Mouse (Mus musculus): ENCODE measurements at regions not wholly inside any gene's neighbourhood (a gene's known extent, or its start where the extent isn't known, plus 50 kb on each side); places are given as distances from the start of the nearest gene placed in this dataset.

- no peak for DNase-seq
Observed at GRCm38 (mm10) chr8:33115271-33116236, 313.0 kb upstream of the 5930422O12Rik start.

GRCm38 (mm10) chr8:33123061-33123587, 305.4 kb upstream of the 5930422O12Rik start:
- DNase-seq = no peak

GRCm38 (mm10) chr8:33126981-33127380, 301.5 kb upstream of the 5930422O12Rik start:
- peak in 1 of 2 experiments; percentile 5 for DNase-seq

GRCm38 (mm10) chr8:33138874-33139273, 289.6 kb upstream of the 5930422O12Rik start:
- DNase-seq = no peak

GRCm38 (mm10) chr8:33139850-33140249, 288.7 kb upstream of the 5930422O12Rik start:
- no peak for DNase-seq

DNA sequence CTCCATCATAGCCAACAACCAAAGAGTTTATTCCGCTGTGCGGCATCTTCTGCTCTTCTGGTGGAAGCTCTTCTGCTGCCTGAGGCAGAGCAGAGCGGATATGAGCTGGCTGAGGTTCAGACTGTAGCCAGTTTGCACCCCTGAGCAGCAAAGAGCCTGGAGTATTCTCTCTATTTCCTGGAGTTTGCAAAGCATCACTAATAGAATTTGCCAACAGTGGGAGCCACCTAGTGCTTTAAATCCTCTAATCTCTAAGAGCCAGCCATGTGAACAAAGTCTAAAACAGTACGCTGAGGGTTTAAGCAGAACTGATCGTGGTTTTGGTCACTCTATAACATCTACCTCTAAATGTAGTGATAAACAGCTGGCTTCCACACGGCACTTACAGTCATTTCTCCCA, 250.9 kb upstream of the 5930422O12Rik start:
- DNase-seq = no peak

DNA sequence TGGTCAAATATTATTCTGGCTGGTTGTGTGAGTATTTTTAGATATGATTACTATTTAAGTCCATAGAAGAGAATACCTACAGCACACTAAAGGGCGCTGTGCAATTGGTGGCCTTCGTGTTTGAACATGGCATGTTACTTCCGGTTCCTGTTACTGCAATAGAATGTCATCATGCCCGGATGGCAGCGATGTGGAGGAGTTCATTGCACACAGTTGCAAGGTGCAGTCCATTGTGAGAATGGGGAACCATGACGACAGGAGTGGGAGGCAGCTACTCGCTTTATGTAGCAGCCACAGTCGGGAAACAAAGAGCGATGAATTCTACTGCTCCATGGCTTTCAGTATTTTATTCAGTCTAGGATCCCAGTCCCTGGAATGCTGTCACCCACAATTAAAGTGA, 245.5 kb upstream of the 5930422O12Rik start:
- DNase-seq = no peak

All from cerebellum, postnatal 25 days (tissue).